Mouse (Mus musculus) ES-E14 (cell line): ENCODE measurements around the gene Cenpl. TPM values are rescaled to one million over a fixed set of nuclear protein-coding genes. Genes with fewer than 3 reads are reported as not detected.

ENCODE experiments used
- DNase-seq: peaks from one replicate; pipeline ENCODE4 v3.0.0-alpha.2; 2013; ENCODE audit warnings: low read depth, low spot score
- H3K27ac ChIP-seq: 2 replicates; pipeline ENCODE4 v1.5.1; 2012; ENCODE audit warnings: low read depth, mild to moderate bottlenecking, low read length, moderate library complexity, mixed read lengths; ENCODE audit not compliant: poor library complexity, insufficient read depth, severe bottlenecking
- H3K36me3 ChIP-seq: 2 replicates; pipeline ENCODE4 v1.6.1; 2012; ENCODE audit warnings: mild to moderate bottlenecking, low read length, moderate library complexity, mixed read lengths; ENCODE audit not compliant: control insufficient read depth, poor library complexity, insufficient read depth, severe bottlenecking
- H3K4me1 ChIP-seq, 2 experiments: fragments of 150-350 bp in 1 of 2; sonication (generic) in 1 of 2; 2 replicates each; pipeline ENCODE4 v1.6.1; 2012; ENCODE audit warnings: low read length in 2 of 2, mild to moderate bottlenecking in 1 of 2, mixed read lengths in 1 of 2; ENCODE audit not compliant: control insufficient read depth in 2 of 2, insufficient read depth in 2 of 2, poor library complexity in 1 of 2
- H3K4me3 ChIP-seq, 2 experiments: fragments of 150-350 bp in 1 of 2; sonication (generic) in 1 of 2; 2 replicates each; pipeline ENCODE4 v1.5.1; 2012; ENCODE audit warnings: low read length in 2 of 2, low read depth in 1 of 2, mild to moderate bottlenecking in 1 of 2, mixed read lengths in 1 of 2; ENCODE audit not compliant: insufficient read depth in 1 of 2, poor library complexity in 1 of 2, severe bottlenecking in 1 of 2
- H3K9ac ChIP-seq: 2 replicates; pipeline ENCODE4 v1.6.1; 2012; ENCODE audit warnings: low read depth, mild to moderate bottlenecking, low read length, mixed read lengths; ENCODE audit not compliant: poor library complexity, insufficient read depth, severe bottlenecking
- H3K9me3 ChIP-seq: fragments of 150-350 bp; sonication (generic); 2 replicates; pipeline ENCODE4 v1.6.1; 2012; ENCODE audit warnings: low read depth, mild to moderate bottlenecking, low read length; ENCODE audit not compliant: control insufficient read depth, insufficient read depth
- CHD2 ChIP-seq: IDR thresholded peaks from 2 replicates; pipeline ENCODE4 v1.6.1; 2014; ENCODE audit warnings: mild to moderate bottlenecking, low read depth, low read length, inconsistent platforms
- HCFC1 ChIP-seq: IDR thresholded peaks from 2 replicates; pipeline ENCODE4 v1.6.1; 2012; ENCODE audit warnings: low read length, inconsistent platforms, borderline replicate concordance; ENCODE audit not compliant: insufficient read depth
- MAFK ChIP-seq: IDR thresholded peaks from 2 replicates; pipeline ENCODE4 v1.6.1; 2014; ENCODE audit warnings: mild to moderate bottlenecking, low read depth, low read length, inconsistent platforms; ENCODE audit not compliant: insufficient read depth
- ZC3H11A ChIP-seq: IDR thresholded peaks from 2 replicates; pipeline ENCODE4 v1.6.1; 2012; ENCODE audit warnings: low read depth, mild to moderate bottlenecking, inconsistent platforms, low read length, borderline replicate concordance
- ZNF384 ChIP-seq: IDR thresholded peaks from 2 replicates; pipeline ENCODE4 v1.6.1; 2012; ENCODE audit warnings: low read depth, low read length, inconsistent platforms
- in situ Hi-C, 2 experiments: fragments of 600-800 bp; cut with MboI; formaldehyde crosslinking; loops; one replicate each; pipeline ENCODE4 v1.15.1; 2025; ENCODE audit warnings: low sequenced_read_pairs in 2 of 2, inconsistent platforms in 1 of 2; ENCODE audit not compliant: unreplicated experiment in 2 of 2
- total RNA-seq: library from RNA; depleted of rRNA; stranded (reverse); fragments of 300-350 nt; gene quantifications from 2 replicates; pipeline ENCODE4 v1.2.3, GENCODE M21; 2012

Gene Cenpl
- total RNA-seq, 1 experiment = 6.2 TPM

DNA sequence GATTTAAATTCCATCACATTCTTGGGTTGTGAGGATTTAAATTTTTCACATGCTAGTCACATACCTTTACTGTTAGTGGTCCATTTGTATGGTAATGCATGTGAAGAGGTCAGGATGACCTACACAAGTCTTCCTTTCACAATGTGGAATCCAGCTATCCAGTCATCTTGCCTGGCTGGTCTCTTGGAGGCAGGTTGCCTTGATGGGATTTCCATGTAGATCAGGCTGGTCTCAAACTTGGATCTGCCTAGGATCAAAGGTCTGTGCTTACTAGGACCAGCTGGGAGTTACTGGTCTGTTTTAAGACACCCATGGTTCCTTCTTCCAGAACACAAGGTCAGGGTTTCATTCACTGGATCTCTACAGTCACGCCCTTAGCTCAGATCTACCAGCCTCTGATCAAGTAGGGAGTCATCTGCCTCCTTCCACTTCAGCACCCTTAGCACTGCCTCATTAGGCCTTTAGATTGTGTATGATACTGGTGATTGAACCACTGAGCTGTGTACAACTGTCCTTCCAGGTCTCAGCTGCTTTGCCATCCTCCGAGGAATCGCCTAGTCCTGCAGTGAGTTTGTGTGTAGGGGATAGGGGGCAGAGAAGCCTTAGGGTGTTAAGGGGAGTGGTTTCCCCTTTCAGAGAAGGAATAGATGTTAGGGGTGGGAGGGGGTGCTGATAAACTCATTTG lies 30.6 kb upstream of the Cenpl start:
- Histone ChIP-seq H3K4me3 (no peak overlapping the region), H3K9ac (peak overlapping the region; percentile 51; the same call in 1 of the 2 replicates), H3K27ac (no peak overlapping the region; the same call in 1 of the 2 replicates), H3K4me1 (no peaks in the 10 kb centered on the region; a peak in 1 of 4 replicates), H3K36me3 (peaks cover 31% of the 10 kb centered on the region), H3K9me3 (no peaks in the 10 kb centered on the region)
- in situ Hi-C loops = no loop called here
- TF ChIP-seq ZC3H11A (no peak), ZNF384 (no peak), MAFK (no peak), HCFC1 (no peak), CHD2 (peak; percentile 74; the same call in 1 of the 2 replicates)
- no peak for DNase-seq

GRCm38 (mm10) chr1:161040426-161040770 lies 30.1 kb upstream of the Cenpl start:
- in situ Hi-C loops = no loop called here
- Histone ChIP-seq H3K9ac (no peak overlapping the region), H3K27ac (no peak overlapping the region; the same call in 1 of the 2 replicates), H3K4me1 (no peaks in the 10 kb centered on the region; a peak in 1 of 4 replicates), H3K4me3 (no peak overlapping the region), H3K9me3 (no peaks in the 10 kb centered on the region), H3K36me3 (peaks cover 30% of the 10 kb centered on the region)
- no peak for DNase-seq
- TF ChIP-seq MAFK (no peak), CHD2 (no peak), ZC3H11A (no peak), ZNF384 (no peak), HCFC1 (no peak)

DNA sequence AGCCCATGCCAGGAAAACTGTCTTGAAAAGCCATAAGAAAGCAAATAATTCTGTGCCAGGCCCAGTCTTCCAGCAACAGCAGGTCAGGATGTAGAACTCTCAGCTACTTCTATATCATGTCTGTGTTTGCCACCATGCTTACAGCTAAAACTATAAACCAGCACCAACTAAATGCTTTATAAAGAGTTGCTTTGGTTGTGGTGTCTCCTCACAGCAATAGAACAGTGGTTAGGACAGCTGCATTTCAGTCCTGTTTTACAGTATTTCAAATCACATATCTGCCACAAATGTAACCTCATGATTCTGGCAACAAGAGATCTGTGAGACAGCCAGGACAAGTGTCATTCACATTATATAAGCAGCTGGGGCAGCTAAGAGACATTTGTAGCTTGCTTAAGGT lies 29.7 kb upstream of the Cenpl start:
- Histone ChIP-seq H3K27ac (no peak overlapping the region), H3K9me3 (no peaks in the 10 kb centered on the region), H3K36me3 (peaks cover 31% of the 10 kb centered on the region), H3K4me1 (no peaks in the 10 kb centered on the region; a peak in 1 of 4 replicates), H3K4me3 (no peak overlapping the region), H3K9ac (no peak overlapping the region)
- DNase-seq = no peak
- TF ChIP-seq ZNF384 (no peak), ZC3H11A (no peak), MAFK (no peak), CHD2 (no peak; the same call in 1 of the 2 replicates), HCFC1 (no peak)
- in situ Hi-C loops = no loop called here

- Histone ChIP-seq H3K9me3 (no peaks in the 10 kb centered on the region), H3K9ac (no peak overlapping the region), H3K4me1 (no peaks in the 10 kb centered on the region; a peak in 1 of 4 replicates), H3K27ac (no peak overlapping the region), H3K36me3 (peaks cover 31% of the 10 kb centered on the region), H3K4me3 (no peak overlapping the region)
- in situ Hi-C loops = no loop called here
- TF ChIP-seq ZNF384 = no peak
- no peak for TF ChIP-seq MAFK
- TF ChIP-seq CHD2 = 0 out of 2 replicates have a peak, but pooled peaks have one; percentile 56
- TF ChIP-seq ZC3H11A = no peak
- TF ChIP-seq HCFC1 = no peak
- no peak for DNase-seq
These were observed 29.1 kb upstream of the Cenpl start for GRCm38 (mm10) chr1:161041261-161042020.
